11 mouse cellular contexts compared by ENCODE assay signal in genomic region chr7:97500555-97501209, GRCm38 (mm10). TPM values are rescaled to one million over a fixed set of nuclear protein-coding genes. Genes with fewer than 3 reads are reported as not detected.
A peak's percentile ranks its signal among the peaks of the same experiment; 100 is the strongest.
DNase-seq lines count a peak whose midpoint lies in the region; ATAC-seq and TF ChIP-seq lines count a peak whose summit lies in the region.
"Had no signal": no experiment of that assay in that cellular context is flagged by ENCODE, and none has a peak within 500 bp of the region (broad histone marks: within the 10 kb centered on the region; RNA-seq: fewer than 3 reads in every experiment).

No protein-coding gene starts in this region.

- peaks cover 45% of the 10 kb centered on the region for H3K36me3 ChIP-seq in forebrain, embryonic 13.5 days (ENCODE audit: poor library complexity, severe bottlenecking)
- H3K36me3 ChIP-seq in forebrain, embryonic 10.5 days (replicated peaks) = peaks cover 81% of the 10 kb centered on the region
- peaks cover 8% of the 10 kb centered on the region for H3K36me3 ChIP-seq in forebrain, postnatal 0 days (ENCODE audit: insufficient read depth)
- peaks cover 20% of the 10 kb centered on the region; the same call in 1 of the 2 replicates for H3K36me3 ChIP-seq in thymus, adult 2 months (ENCODE audit: control insufficient read depth, insufficient read depth, low read length)

- no peaks in the 10 kb centered on the region; the same call in 1 of the 2 replicates for H3K9me3 ChIP-seq in forebrain, embryonic 13.5 days (replicated peaks)
- H3K9me3 ChIP-seq in forebrain, embryonic 10.5 days = no peaks in the 10 kb centered on the region; the same call in 1 of the 2 replicates
- no peaks in the 10 kb centered on the region for H3K9me3 ChIP-seq in forebrain, postnatal 0 days (ENCODE audit: low read length)
- H3K9me3 ChIP-seq: limb, embryonic 15.5 days; midbrain, embryonic 12.5 days had no signal

- H3K9ac ChIP-seq in forebrain, embryonic 13.5 days = no peak overlapping the region
- no peak overlapping the region for H3K9ac ChIP-seq in forebrain, postnatal 0 days
- H3K9ac ChIP-seq: limb, embryonic 15.5 days; midbrain, embryonic 12.5 days had no signal

- H3K27ac ChIP-seq in forebrain, embryonic 13.5 days = no peak overlapping the region; the same call in 1 of the 2 replicates
- H3K27ac ChIP-seq in forebrain, embryonic 10.5 days = no peak overlapping the region
- no peak overlapping the region for H3K27ac ChIP-seq in forebrain, postnatal 0 days (ENCODE audit: low read depth, low read length)
- no peak overlapping the region for H3K27ac ChIP-seq in thymus, adult 2 months (ENCODE audit: control insufficient read depth, insufficient read depth, low read length)
- H3K27ac ChIP-seq: limb, embryonic 15.5 days; midbrain, embryonic 12.5 days had no signal

- no peaks in the 10 kb centered on the region; the same call in 1 of the 2 replicates for H3K4me1 ChIP-seq in forebrain, embryonic 13.5 days
- H3K4me1 ChIP-seq in forebrain, embryonic 10.5 days = no peaks in the 10 kb centered on the region
- H3K4me1 ChIP-seq in lung, adult 2 months (ENCODE audit: control insufficient read depth, insufficient read depth, low read length) = no peaks in the 10 kb centered on the region
- H3K4me1 ChIP-seq in forebrain, postnatal 0 days (ENCODE audit: insufficient read depth) = no peaks in the 10 kb centered on the region
- no peaks in the 10 kb centered on the region for H3K4me1 ChIP-seq in thymus, adult 2 months (replicated peaks; ENCODE audit: control insufficient read depth, insufficient read depth, low read length)
- H3K4me1 ChIP-seq: limb, embryonic 15.5 days; midbrain, embryonic 12.5 days had no signal

- no peak overlapping the region for H3K4me3 ChIP-seq in forebrain, embryonic 13.5 days
- no peak overlapping the region for H3K4me3 ChIP-seq in forebrain, embryonic 10.5 days
- no peak overlapping the region for H3K4me3 ChIP-seq in lung, adult 2 months (replicated peaks; ENCODE audit: extremely low read depth, low read depth, low read length)
- H3K4me3 ChIP-seq in forebrain, postnatal 0 days (ENCODE audit: low read depth, low read length) = no peak overlapping the region
- no peak overlapping the region for H3K4me3 ChIP-seq in thymus, adult 2 months (ENCODE audit: control insufficient read depth, insufficient read depth, low read length)
- H3K4me3 ChIP-seq: limb, embryonic 15.5 days; midbrain, embryonic 12.5 days had no signal

- no peak for TF ChIP-seq CTCF in lung, adult 2 months (IDR thresholded peaks at IDR 0.05; ENCODE audit: insufficient read depth, low read length)
- TF ChIP-seq CTCF in forebrain, postnatal 0 days (IDR thresholded peaks at IDR 0.05; ENCODE audit: low read depth) = no peak
- no peak for TF ChIP-seq CTCF in thymus, adult 2 months (IDR thresholded peaks at IDR 0.05; ENCODE audit: borderline replicate concordance, control insufficient read depth, extremely low read depth, insufficient read depth, low read length, poor library complexity)

- whole genome bisulfite sequencing in forebrain, embryonic 13.5 days = 71% methylated on average over 5 of the region's 5 CpGs
- 92% methylated on average over 5 of the region's 5 CpGs for WGBS in forebrain, embryonic 10.5 days
- WGBS in lung, adult 2 months = 54% methylated on average over 5 of the region's 5 CpGs
- 50% methylated on average over 5 of the region's 5 CpGs for WGBS in forebrain, postnatal 0 days
- WGBS in thymus, adult 2 months = 91% methylated on average over 5 of the region's 5 CpGs

- H3K4me2 ChIP-seq in forebrain, embryonic 13.5 days = no peak overlapping the region
- no peak overlapping the region for H3K4me2 ChIP-seq in forebrain, postnatal 0 days (ENCODE audit: low read depth)
- H3K4me2 ChIP-seq: limb, embryonic 15.5 days; midbrain, embryonic 12.5 days had no signal

- no peak for TF ChIP-seq POLR2A in lung, adult 2 months (IDR thresholded peaks at IDR 0.05; ENCODE audit: borderline replicate concordance, extremely low read depth, low read depth, low read length)
- no peak for TF ChIP-seq POLR2A in thymus, adult 2 months (IDR thresholded peaks at IDR 0.05; ENCODE audit: control insufficient read depth, extremely low read depth, insufficient read depth, low read length, poor library complexity)

- H3K27me3 ChIP-seq in forebrain, embryonic 13.5 days = no peaks in the 10 kb centered on the region
- H3K27me3 ChIP-seq in forebrain, embryonic 10.5 days (ENCODE audit: poor library complexity, severe bottlenecking) = no peaks in the 10 kb centered on the region
- H3K27me3 ChIP-seq in forebrain, postnatal 0 days (ENCODE audit: insufficient read depth, low read length) = no peaks in the 10 kb centered on the region
- no peaks in the 10 kb centered on the region for H3K27me3 ChIP-seq in thymus, adult 2 months (ENCODE audit: control insufficient read depth, insufficient read depth, low read length)
- H3K27me3 ChIP-seq: limb, embryonic 15.5 days; midbrain, embryonic 12.5 days had no signal

- no peak for DNase-seq in forebrain, embryonic 10.5 days (ENCODE audit: extremely low spot score, low spot score)
- peak; percentile 39 for DNase-seq in lung, postnatal 36 days
- no peak for DNase-seq in lung, adult 2 months
- peak; percentile 6 for DNase-seq in forebrain, postnatal 0 days
- DNase-seq in mesoderm, embryonic 11.5 days (ENCODE audit: low read depth, low spot score) = peak; percentile 6
- DNase-seq in thymus, adult 2 months = no peak
- DNase-seq in spleen, postnatal 14 days (ENCODE audit: low spot score in 2 of 2) = no peak
- DNase-seq: adrenal gland, postnatal 10 days had no signal

- ATAC-seq in forebrain, embryonic 13.5 days = 0 out of 2 replicates have a peak, but pooled peaks have one; percentile 51
- ATAC-seq in forebrain, postnatal 0 days = peak; percentile 55

RNA-seq across cellular contexts. Expression of gene Ints4, which starts 19.9 kb away (rescaled TPM):
- 53.5 and 54.1 TPM in 2 replicates for polyA plus RNA-seq in forebrain, embryonic 13.5 days (2015; fragmentation: Nextera tagmentation; extraction: Ambion mirVana)
- polyA plus RNA-seq in forebrain, embryonic 10.5 days (2016; fragmentation: Nextera tagmentation; extraction: Ambion mirVana) = 63.3 and 69.4 TPM in 2 replicates
- 52.7 and 69.7 TPM in 2 replicates for polyA plus RNA-seq in lung, adult 2 months (2012; rRNA removed)
- 30.0 and 36.0 TPM in 2 replicates for total RNA-seq in forebrain, postnatal 0 days (2014; rRNA removed)
- 25.6 and 29.0 TPM in 2 replicates for polyA plus RNA-seq in forebrain, postnatal 0 days (2015; fragmentation: Nextera tagmentation; extraction: Ambion mirVana)
- polyA plus RNA-seq in thymus, adult 2 months (2012; rRNA removed) = 68.4 and 77.5 TPM in 2 replicates

RNA-seq across cellular contexts. Expression of gene Kctd14, which starts 49.6 kb away (rescaled TPM):
- polyA plus RNA-seq in forebrain, embryonic 13.5 days (2015; fragmentation: Nextera tagmentation; extraction: Ambion mirVana) = 2.4 and 3.3 TPM in 2 replicates
- 0.33 and 0.40 TPM in 2 replicates for polyA plus RNA-seq in forebrain, embryonic 10.5 days (2016; fragmentation: Nextera tagmentation; extraction: Ambion mirVana)
- polyA plus RNA-seq in lung, adult 2 months (2012; rRNA removed) = 4.0 and 6.7 TPM in 2 replicates
- 0.05 and 0.38 TPM in 2 replicates for total RNA-seq in forebrain, postnatal 0 days (2014; rRNA removed)
- polyA plus RNA-seq in forebrain, postnatal 0 days (2015; fragmentation: Nextera tagmentation; extraction: Ambion mirVana) = 1.8 and 1.9 TPM in 2 replicates
- polyA plus RNA-seq in thymus, adult 2 months (2012; rRNA removed) = 2.7 and 4.9 TPM in 2 replicates

Comparison
In these comparisons a context has a peak if more than half of its experiments do, and no peak if none do; other contexts are left out.
1. DNase-seq: peak in lung, postnatal 36 days (single experiment), forebrain, postnatal 0 days (single experiment) and mesoderm, embryonic 11.5 days (single experiment); none in forebrain, embryonic 10.5 days (single experiment), lung, adult 2 months (single experiment), thymus, adult 2 months (single experiment) and spleen, postnatal 14 days (0 of 2).